Mouse (Mus musculus): ENCODE data around the gene Serp2. TPM values are rescaled to one million over a fixed set of nuclear protein-coding genes. Genes with fewer than 3 reads are reported as not detected.

Serp2 gene
- total RNA-seq, 2 experiments from 2014 or later, result 7.2 to 9.6 TPM

DNA sequence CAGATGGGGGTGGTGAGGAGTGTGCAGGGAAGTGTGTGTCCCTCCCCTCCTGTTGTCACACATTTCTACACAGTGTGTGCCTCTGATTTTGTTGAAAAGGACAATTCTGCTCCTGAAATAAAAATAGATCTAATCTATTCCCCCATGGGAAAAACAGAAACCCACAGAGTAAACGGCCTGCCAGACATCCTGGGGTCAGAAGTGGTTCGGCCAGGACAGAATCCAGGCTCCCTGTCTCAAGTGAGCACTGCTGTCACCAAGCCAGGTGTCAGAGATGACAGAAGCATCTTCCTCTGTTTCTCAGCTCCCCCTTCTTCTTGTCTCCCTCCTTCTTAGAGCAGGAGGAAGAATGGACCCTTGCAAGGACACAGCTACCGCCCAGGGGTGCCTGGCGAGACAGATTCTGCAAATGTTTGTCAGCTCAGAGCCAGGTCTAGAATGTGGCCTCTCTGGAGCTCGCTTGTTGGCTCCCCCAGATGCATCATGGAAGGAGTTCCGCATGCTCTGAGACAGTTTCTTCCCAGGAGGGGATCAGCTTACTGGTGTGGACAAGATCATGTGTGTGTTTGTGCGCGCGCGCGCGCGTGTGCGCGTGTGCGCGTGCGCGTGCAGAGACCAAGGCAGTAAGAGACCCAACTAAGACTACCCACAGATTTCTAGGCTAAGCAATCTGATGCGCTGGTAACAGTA lies 29.5 kb downstream of the Serp2 start:
- peak; percentile 53 for DNase-seq

- peak; percentile 64 for DNase-seq
Measured at GRCm38 (mm10) chr14:76526467-76526866, 30.2 kb downstream of the Serp2 start.

DNA sequence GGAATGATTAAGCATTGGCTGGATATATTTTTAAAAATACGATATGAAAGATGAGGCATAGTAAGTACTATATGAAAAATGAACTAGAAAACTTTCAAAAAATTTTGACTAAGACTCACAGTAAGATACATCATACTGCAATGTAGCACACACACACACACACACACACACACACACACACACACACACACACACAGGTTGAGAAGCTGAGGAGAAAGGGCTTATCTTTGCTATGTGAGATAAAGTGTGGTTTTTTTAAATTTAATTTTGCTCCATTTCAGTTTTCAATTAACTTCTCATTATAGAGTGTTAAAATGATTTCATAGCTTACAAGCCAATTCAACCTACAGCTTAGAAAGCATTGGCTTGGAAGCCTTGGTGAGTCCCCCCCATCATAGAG lies 33.3 kb downstream of the Serp2 start:
- no peak for DNase-seq

GRCm38 (mm10) chr14:76521308-76521707 lies 35.4 kb downstream of the Serp2 start:
- DNase-seq, result no peak

DNA sequence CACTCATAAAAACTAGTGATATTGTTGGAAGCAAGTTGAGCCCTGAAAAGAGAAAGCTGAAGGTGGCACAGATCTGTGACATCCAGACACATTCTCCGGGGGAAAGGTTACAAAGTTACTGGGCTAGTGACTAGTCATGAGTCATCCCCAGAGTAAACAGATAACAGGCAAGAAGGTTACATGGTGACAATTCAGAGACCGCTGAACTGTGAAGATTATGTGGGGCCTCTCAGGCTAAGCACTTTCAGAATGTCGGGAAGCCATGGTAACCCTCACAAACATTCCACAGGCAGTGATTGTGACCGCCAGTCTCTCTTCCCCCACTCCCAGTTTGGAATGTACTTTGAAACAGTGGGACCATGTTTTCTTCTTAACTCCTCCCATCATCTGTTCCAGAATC lies 36.1 kb downstream of the Serp2 start:
- no peak for DNase-seq

DNA sequence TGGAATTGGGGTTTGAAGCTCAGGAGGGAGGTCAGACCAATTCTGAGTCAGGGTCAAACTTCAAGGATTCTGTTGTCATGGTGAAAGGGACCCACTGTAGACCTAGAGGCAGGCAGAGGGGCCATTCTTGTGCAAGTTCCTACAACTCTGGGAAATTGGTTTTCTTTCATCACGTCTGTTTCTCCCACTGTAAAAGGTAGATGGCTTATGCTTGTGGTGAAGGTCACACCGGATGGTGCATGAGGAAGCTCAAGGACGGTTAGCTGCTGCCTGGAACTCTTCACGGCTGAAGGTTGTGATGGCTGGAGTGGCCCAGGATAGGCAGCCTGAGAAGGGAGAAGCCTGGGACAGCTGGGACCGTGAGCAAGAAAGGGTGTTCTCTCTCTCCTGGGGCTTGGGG lies 38.5 kb downstream of the Serp2 start:
- no peak for DNase-seq

DNA sequence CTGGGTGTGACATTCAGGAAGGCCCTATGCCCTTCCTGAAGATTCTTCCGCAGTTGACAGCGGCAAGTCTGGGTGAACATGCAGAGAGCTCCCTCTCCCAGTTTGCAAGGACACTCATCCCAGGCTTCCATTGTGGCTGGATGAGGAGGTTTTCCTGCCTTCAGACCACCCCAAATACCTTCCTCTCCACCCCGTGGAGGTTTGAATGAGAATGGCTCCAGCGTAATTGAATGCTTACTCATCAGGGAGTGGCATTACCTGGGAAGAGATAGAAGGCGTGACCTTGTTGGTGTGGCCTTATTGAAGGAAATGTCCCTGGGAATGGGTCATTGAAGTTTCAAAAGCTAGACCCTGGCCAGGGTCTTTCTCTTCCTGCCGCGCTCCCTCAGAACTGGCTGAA lies 41.1 kb downstream of the Serp2 start:
- DNase-seq, result no peak

DNA sequence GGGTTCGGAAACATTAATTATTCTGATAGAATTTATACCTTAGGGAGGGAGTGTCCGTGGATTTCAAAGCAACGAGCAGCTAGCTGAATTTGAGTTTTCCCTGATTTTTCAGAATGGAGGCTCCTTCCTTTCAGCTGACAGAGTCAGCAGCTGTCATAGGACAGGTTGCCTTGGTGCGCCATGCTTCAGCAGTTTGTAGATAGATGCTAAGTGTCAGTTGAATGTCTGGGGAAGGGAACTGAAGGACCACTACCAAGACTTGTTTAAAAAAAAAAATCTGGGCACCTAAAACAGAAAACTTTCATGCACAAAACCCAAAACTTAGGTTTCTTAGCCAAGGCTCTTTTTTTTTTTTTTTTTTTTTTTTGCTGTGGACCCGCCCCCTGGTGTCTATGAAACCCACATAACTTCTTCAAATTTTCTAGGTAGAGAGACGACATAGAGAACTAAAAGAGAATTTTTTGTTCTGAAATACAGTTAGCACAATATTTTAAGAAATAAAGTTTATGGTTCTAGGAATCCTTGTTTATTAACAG lies 42.6 kb downstream of the Serp2 start:
- DNase-seq, result no peak

DNA sequence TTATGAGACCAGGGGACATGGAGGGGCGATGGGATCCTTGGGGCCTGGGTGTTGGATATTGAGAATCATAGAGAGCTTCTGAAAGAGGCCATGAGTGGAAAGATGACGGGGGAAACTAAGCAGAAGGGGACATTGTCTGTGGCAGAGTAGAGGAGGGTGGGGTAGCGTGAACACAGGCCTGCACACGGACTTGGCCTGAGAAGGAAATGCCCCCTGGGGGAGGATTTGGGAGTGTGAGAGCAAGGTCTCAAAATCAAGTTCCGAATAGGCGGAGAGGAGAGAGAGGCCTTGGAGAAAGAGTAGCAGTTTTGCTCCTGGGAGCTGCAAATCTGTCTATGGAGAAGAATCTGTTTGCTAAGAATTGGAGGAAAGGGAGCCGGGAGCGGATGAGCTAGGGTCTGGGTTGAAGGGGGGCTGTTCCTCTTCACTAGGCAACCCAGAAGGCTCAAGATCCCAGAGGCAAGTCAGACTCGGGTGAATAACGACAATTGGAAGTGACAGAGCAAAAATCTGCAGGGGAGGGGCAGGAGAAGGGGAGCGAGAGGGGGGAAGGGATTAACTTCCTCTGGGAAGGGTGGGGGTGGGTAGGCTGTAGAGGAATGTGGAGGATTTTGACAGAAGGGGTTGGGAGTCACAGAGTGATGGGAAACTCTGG lies 43.2 kb downstream of the Serp2 start:
- no peak for DNase-seq

DNA sequence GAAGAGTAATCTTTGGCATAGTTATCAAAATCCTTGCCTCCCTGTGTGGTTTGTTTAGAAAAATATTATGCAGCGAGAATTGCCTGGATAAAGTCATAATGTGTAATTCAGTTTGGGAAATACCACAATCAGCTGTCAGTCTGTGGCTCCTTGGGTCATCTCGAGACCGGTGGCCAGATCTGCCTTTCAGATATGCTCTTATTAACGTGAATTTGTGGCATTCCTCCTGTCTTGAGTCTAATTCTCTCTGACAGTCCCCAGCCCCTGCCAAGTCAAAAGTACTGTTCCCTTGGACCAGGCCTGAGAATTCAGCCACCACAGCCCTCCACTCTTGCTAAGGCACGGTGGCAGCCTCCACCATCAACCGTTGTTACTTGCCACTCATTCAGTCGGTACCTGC lies 44.7 kb downstream of the Serp2 start:
- DNase-seq, result no peak

DNA sequence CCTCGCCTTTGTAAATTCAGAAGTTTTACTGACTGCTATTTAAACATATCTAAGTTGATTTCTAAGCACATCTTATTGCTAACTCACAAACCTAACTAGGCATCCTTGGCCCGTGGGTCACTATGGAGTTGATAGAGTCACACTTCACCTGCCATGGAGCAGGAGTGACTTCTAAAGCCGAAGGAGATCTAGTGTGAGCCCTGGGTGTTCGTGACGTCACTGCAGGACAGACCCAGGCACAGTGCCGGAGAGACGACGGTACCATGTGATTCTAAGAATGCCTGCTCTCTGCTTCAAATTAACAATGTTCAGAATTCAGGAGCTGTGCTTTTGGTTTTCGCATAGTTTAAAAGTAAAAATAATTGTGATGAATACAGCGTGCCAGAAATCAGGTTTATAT lies 48.0 kb downstream of the Serp2 start:
- DNase-seq, result peak; percentile 63

DNA sequence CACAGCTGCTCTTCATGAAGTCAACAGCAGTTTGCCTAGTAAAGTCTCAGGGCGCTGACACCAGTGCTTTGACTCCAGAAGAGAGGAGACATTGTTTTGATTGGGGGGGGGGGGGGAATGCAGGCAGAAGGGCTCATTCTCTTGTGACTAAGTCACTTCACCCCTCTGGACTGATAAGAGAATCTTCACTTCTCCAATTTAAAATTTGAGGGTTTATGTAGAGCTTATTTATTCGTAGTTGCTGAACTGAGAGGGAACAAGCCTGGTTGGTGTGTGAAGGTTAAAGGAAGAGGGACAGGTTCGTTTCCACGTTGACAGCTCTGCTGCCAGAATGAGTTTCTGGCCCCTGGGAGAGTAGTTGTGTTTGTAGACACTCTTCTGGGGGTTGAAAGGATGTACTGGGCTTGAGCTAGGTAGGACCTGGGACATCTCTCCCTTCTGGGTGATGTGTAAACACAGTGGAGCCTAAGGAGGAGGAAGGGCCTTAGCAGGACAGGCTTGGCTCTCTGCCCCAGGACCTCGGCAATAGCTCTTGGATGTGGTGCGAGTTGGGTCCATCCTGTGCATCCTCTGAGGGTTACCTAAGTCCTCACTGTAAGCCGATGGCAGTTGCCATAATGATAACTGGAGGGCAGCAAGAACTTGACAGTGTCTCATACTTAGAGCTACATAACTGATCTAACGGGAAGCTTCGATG lies 48.7 kb downstream of the Serp2 start:
- DNase-seq, result peak; percentile 53

GRCm38 (mm10) chr14:76507357-76507756 lies 49.3 kb downstream of the Serp2 start:
- no peak for DNase-seq

DNA sequence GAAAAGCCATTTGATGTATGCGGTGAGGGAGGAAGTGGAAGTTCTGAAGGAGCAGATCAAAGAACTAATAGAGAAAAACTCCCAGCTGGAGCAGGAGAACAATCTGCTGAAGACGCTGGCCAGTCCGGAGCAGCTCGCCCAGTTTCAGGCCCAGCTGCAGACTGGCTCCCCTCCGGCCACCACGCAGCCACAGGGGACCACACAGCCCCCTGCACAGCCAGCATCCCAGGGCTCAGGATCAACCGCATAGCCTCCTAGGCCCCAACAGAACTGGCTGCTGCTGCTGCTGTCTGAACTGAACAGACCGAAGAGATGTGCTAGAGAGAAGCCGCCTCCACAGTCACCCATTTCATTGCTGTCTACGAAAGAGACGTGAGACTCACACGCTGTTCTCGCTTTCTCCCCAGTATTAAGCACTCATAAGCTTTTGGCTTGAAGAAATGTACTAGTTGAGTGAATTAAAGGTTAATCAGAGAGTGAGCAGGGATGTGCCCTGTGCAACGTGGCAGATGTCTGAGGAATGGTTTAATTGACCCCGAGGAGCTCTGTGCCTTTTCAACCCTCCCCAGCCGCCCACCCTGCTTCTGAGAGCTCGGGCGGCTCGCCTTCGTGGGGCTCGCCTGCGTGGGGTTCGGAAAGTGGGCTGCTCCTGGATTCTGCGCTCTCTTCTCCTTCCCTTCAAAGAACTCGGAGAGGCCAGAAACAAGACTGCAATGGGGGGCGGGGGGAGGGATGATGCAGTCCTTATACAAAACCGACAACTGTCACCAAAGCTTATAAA lies 50.1 kb downstream of the Serp2 start:
- DNase-seq, result peak; percentile 47

GRCm38 (mm10) chr14:76505439-76506220 lies 51.1 kb downstream of the Serp2 start:
- DNase-seq, result peak; percentile 92

DNA sequence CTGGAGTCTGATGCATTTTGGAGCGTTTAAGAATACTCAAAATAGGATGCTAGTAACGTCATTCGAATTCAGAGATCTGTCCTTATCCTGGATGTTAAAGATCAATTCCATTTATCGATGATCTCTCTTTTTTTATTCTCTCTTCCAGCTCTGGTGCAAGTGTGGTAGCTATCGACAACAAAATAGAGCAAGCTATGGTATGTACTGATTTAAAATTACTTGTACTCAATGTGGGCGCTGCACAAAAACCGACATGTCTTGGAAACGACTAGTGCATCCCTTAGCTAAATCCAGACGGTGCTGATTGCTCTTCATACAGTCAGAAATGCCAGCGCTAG lies 51.6 kb downstream of the Serp2 start:
- DNase-seq, result no peak

DNA sequence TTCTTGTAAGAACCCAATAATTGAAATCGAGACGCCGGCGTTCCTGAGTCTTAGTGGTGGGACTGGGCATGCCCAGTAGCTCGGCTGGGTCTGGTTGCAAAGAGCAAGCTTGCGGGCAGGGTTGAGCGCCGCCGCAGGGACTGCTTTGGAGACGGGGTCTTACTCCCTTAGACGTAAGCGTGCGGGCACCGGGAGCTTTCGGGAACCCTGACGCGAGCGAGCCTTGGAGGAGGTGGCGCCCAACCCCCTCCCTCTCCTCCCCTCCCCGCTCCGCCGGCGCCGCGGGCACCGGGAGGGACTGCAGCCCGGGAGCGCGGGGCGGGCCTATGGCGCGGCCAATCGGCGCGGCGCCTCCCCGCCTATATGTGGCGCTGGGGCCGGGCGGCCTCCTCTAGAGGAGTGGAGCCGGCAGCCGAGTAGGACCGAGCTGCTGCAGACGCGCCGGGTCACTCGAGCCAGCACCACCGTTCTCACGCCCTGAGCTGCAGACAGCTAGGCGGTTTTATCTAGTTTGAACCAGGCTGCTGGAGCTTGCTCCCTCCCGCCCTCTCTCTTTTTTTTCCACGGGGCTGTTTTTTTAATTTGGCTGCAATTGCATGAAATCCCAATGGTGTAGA lies 52.5 kb downstream of the Serp2 start:
- peak; percentile 99 for DNase-seq

DNA sequence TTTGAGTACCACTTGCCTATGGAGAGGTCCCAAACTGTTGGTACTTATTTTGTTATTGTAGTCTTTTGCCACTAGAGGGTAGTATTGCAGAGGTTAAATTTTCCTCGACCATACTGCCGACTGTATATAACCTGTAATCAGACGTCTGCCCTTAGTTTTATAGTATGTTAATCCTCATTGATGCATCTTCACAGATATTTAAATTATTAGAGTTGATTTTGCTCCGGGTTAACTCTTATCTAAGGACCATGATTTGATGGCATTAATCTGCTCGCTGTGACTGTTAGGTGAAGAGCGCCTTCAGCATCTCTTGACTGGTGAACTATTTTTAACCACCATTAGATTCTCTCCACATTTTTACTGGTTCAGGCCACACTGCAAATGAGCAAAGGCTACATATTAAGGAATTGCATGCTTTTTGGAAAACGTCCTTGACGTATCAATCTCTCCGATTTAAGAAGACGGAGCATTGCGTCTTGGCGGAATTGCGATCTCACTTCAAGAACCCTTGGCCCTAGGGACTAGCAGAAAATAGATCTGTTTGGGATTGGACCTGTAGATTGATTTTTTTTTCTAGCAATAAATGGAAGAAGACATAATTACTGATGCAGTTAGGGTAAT lies 53.3 kb downstream of the Serp2 start:
- no peak for DNase-seq

DNA sequence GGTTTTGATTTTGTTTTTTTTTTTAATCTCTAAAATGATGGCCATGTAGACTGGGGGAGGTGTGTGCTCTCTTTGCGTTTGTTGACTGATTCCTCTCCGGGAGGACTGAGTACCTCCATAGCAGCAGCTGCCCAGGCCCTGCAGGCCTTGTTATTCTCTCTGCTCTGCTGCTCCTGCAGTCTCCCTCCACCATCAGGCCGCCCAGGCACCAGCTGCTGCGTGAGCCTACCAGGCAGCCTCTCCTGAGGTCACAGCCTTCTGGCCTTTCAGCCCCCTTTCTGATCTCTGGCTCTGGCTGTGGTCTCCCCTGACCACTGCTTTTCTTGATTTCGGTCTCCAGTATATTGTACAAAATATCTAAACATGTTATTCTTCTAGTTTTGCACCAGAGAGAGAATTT lies 56.7 kb downstream of the Serp2 start:
- no peak for DNase-seq

DNA sequence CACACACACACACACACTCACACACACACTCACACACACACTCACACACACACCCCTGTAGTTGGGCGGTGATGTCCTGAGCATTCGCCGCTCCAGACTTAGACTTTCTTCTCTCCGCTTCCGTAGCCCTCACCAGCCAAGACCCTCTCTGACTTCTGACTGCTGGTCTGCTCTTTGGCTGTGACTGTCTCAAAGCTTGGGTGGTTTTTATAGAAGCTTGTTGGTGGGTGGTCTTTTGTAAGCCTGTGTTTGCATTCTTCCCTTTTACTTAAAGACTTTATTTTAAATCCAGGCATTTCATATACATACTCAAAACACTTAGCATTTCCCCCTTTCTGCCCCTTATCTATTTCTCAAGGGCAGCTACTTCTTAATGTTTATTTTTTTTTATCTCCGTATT lies 57.2 kb downstream of the Serp2 start:
- DNase-seq, result no peak

DNA sequence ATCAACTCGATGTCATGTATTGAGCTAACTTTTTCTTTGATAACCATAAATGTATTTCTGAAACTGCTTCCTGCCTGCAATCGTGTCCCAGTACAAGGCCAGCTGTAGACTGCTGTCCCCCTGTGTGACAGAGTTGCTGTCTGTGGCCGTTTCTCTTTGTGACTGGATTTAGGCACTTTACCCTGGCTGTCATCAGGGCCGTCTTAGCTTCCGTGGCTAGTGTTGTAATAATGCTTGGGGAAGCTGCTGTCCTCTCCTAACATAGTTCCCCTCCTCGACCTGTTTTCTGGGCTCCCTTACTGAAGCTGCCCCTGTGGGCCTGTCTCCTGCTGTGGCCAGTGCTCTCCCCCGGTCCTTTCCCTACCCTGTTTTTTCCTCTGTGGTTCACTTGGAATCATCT lies 58.5 kb downstream of the Serp2 start:
- no peak for DNase-seq
